Comparison of ENCODE assay signal across 8 mouse cellular contexts in genomic region chr7:105568988-105569471, GRCm38 (mm10). TPM values are rescaled to one million over a fixed set of nuclear protein-coding genes. Genes with fewer than 3 reads are reported as not detected.
DNase-seq lines count a peak whose midpoint lies in the region; ATAC-seq and TF ChIP-seq lines count a peak whose summit lies in the region.

No protein-coding gene starts in this region.

- H3K27me3 ChIP-seq in forebrain, embryonic 13.5 days, result no peaks in the 10 kb centered on the region
- H3K27me3 ChIP-seq in kidney, embryonic 16.5 days (ENCODE audit: insufficient read depth, low read length), result no peaks in the 10 kb centered on the region
- no peaks in the 10 kb centered on the region for H3K27me3 ChIP-seq in limb, embryonic 13.5 days

- 30% methylated on average over 6 of the region's 6 CpGs for WGBS in lung, adult 2 months
- 1% methylated on average over 6 of the region's 6 CpGs for WGBS in forebrain, embryonic 13.5 days
- WGBS in kidney, embryonic 16.5 days, result 9% methylated on average over 6 of the region's 6 CpGs
- WGBS in limb, embryonic 13.5 days, result 5% methylated on average over 6 of the region's 6 CpGs

- DNase-seq in lung, adult 18-20 months, result peak; percentile 57 to 77
- no peak for DNase-seq in lung, adult 2 months
- peak; percentile 73 for DNase-seq in retina, postnatal 1 day
- DNase-seq in thymus, postnatal 36 days, result no peak

- no peak overlapping the region for H3K4me3 ChIP-seq in lung, adult 2 months (replicated peaks; ENCODE audit: extremely low read depth, low read depth, low read length)
- H3K4me3 ChIP-seq in forebrain, embryonic 13.5 days, result peak overlapping the region; percentile 25
- no peak overlapping the region for H3K4me3 ChIP-seq in kidney, embryonic 16.5 days (ENCODE audit: low read length)
- no peak overlapping the region for H3K4me3 ChIP-seq in limb, embryonic 13.5 days

- peaks cover 7% of the 10 kb centered on the region for H3K4me1 ChIP-seq in lung, adult 2 months (ENCODE audit: control insufficient read depth, insufficient read depth, low read length)
- H3K4me1 ChIP-seq in forebrain, embryonic 13.5 days, result peaks cover 40% of the 10 kb centered on the region
- peaks cover 17% of the 10 kb centered on the region for H3K4me1 ChIP-seq in kidney, embryonic 16.5 days (ENCODE audit: insufficient read depth, low read length)
- peaks cover 26% of the 10 kb centered on the region for H3K4me1 ChIP-seq in limb, embryonic 13.5 days

- no peaks in the 10 kb centered on the region for H3K9me3 ChIP-seq in forebrain, embryonic 13.5 days (replicated peaks)
- H3K9me3 ChIP-seq in kidney, embryonic 16.5 days (ENCODE audit: low read length), result no peaks in the 10 kb centered on the region
- H3K9me3 ChIP-seq in limb, embryonic 13.5 days, result no peaks in the 10 kb centered on the region

- TF ChIP-seq CTCF in lung, adult 2 months (IDR thresholded peaks at IDR 0.05; ENCODE audit: insufficient read depth, low read length), result no peak

- H3K27ac ChIP-seq in forebrain, embryonic 13.5 days, result peak overlapping the region; percentile 92
- H3K27ac ChIP-seq in kidney, embryonic 16.5 days (ENCODE audit: low read length), result no peak overlapping the region
- H3K27ac ChIP-seq in limb, embryonic 13.5 days, result no peak overlapping the region

- peak; percentile 90 for ATAC-seq in forebrain, embryonic 13.5 days
- peak; percentile 71; the same call in 1 of the 2 replicates for ATAC-seq in kidney, embryonic 16.5 days (ENCODE audit: low FRiP score, low TSS enrichment)
- peak; percentile 68 for ATAC-seq in limb, embryonic 13.5 days (ENCODE audit: low FRiP score, low read depth)
- ATAC-seq in granulocyte monocyte progenitor cell, adult 5-6 weeks (replicated peaks; ENCODE audit: poor library complexity, severe bottlenecking), result no peak

- H3K4me2 ChIP-seq in forebrain, embryonic 13.5 days, result peak overlapping the region; percentile 52
- H3K4me2 ChIP-seq in kidney, embryonic 16.5 days (replicated peaks; ENCODE audit: low read depth, low read length), result 0 out of 2 replicates have a peak overlapping the region, but pooled peaks have one; percentile 0
- H3K4me2 ChIP-seq in limb, embryonic 13.5 days (replicated peaks), result no peak overlapping the region

- peaks cover 57% of the 10 kb centered on the region for H3K36me3 ChIP-seq in forebrain, embryonic 13.5 days (ENCODE audit: poor library complexity, severe bottlenecking)
- peaks cover 46% of the 10 kb centered on the region for H3K36me3 ChIP-seq in kidney, embryonic 16.5 days (ENCODE audit: insufficient read depth, low read length)
- H3K36me3 ChIP-seq in limb, embryonic 13.5 days, result peaks cover 61% of the 10 kb centered on the region

- TF ChIP-seq POLR2A in lung, adult 2 months (IDR thresholded peaks at IDR 0.05; ENCODE audit: borderline replicate concordance, extremely low read depth, low read depth, low read length), result no peak

- H3K9ac ChIP-seq in forebrain, embryonic 13.5 days, result peak overlapping the region; percentile 41
- H3K9ac ChIP-seq in kidney, embryonic 16.5 days (replicated peaks; ENCODE audit: low read length), result no peak overlapping the region
- H3K9ac ChIP-seq in limb, embryonic 13.5 days, result peak overlapping the region; percentile 31; the same call in 1 of the 2 replicates

RNA-seq across cellular contexts. Expression of gene Apbb1, which starts 12.4 kb away (rescaled TPM):
- 185 and 193 TPM in 2 replicates for polyA plus RNA-seq in lung, adult 2 months (2012; rRNA removed)
- 186 and 199 TPM in 2 replicates for polyA plus RNA-seq in forebrain, embryonic 13.5 days (2015; fragmentation: Nextera tagmentation; extraction: Ambion mirVana)
- polyA plus RNA-seq in kidney, embryonic 16.5 days (2015; fragmentation: Nextera tagmentation; extraction: Ambion mirVana), result 62.1 and 62.2 TPM in 2 replicates
- 51.1 and 58.3 TPM in 2 replicates for polyA plus RNA-seq in limb, embryonic 13.5 days (2015; fragmentation: Nextera tagmentation; extraction: Ambion mirVana)
- 0.81 TPM in 1 of 2 replicates, not detected in the other for total RNA-seq in granulocyte monocyte progenitor cell, adult 5-6 weeks (2014; fragmentation: Nextera tagmentation)
- 0.05 TPM in 1 of 2 replicates, not detected in the other for total RNA-seq in granulocyte monocyte progenitor cell, adult 5-6 weeks (2017)

RNA-seq across cellular contexts. Expression of gene Smpd1, which starts 14.9 kb away (rescaled TPM):
- 80.7 and 90.0 TPM in 2 replicates for polyA plus RNA-seq in lung, adult 2 months (2012; rRNA removed)
- 48.5 and 53.9 TPM in 2 replicates for polyA plus RNA-seq in forebrain, embryonic 13.5 days (2015; fragmentation: Nextera tagmentation; extraction: Ambion mirVana)
- 58.7 and 60.7 TPM in 2 replicates for polyA plus RNA-seq in kidney, embryonic 16.5 days (2015; fragmentation: Nextera tagmentation; extraction: Ambion mirVana)
- 40.1 and 40.8 TPM in 2 replicates for polyA plus RNA-seq in limb, embryonic 13.5 days (2015; fragmentation: Nextera tagmentation; extraction: Ambion mirVana)
- total RNA-seq in granulocyte monocyte progenitor cell, adult 5-6 weeks (2014; fragmentation: Nextera tagmentation), result 11.5 and 13.8 TPM in 2 replicates
- 11.3 and 22.4 TPM in 2 replicates for total RNA-seq in granulocyte monocyte progenitor cell, adult 5-6 weeks (2017)

RNA-seq across cellular contexts. Expression of gene Hpx, which starts 30.9 kb away (rescaled TPM):
- polyA plus RNA-seq in lung, adult 2 months (2012; rRNA removed), result 2.6 and 3.8 TPM in 2 replicates
- polyA plus RNA-seq in forebrain, embryonic 13.5 days (2015; fragmentation: Nextera tagmentation; extraction: Ambion mirVana), result 0.26 TPM in 1 of 2 replicates, not detected in the other
- polyA plus RNA-seq in kidney, embryonic 16.5 days (2015; fragmentation: Nextera tagmentation; extraction: Ambion mirVana), result 1.3 and 1.7 TPM in 2 replicates
- 0.37 and 1.00 TPM in 2 replicates for polyA plus RNA-seq in limb, embryonic 13.5 days (2015; fragmentation: Nextera tagmentation; extraction: Ambion mirVana)
- total RNA-seq in granulocyte monocyte progenitor cell, adult 5-6 weeks (2014; fragmentation: Nextera tagmentation), result not detected in 2 replicates
- total RNA-seq in granulocyte monocyte progenitor cell, adult 5-6 weeks (2017), result not detected in 2 replicates

Comparison
In these comparisons a context has a peak if more than half of its experiments do, and no peak if none do; other contexts are left out.
1. DNase-seq: peak in lung, adult 18-20 months (2 of 2) and retina, postnatal 1 day (single experiment); none in lung, adult 2 months (single experiment) and thymus, postnatal 36 days (0 of 2).